Mouse (Mus musculus) adrenal gland, adult (tissue): ENCODE measurements around the gene Slc22a12.

ENCODE experiments used
- DNase-seq, 2 experiments: peaks; one replicate each; pipeline ENCODE4 v3.0.0; 2022 to 2023; ENCODE audit warnings: low spot score in 1 of 2; ENCODE audit not compliant: inconsistent age in 2 of 2

Gene Slc22a12

GRCm38 (mm10) chr19:6518601-6519000, 24.2 kb downstream of the Slc22a12 start:
- no peak for DNase-seq

GRCm38 (mm10) chr19:6516153-6516552, 26.7 kb downstream of the Slc22a12 start:
- no peak for DNase-seq

GRCm38 (mm10) chr19:6515448-6515847, 27.4 kb downstream of the Slc22a12 start:
- no peak for DNase-seq

GRCm38 (mm10) chr19:6514940-6515339, 27.9 kb downstream of the Slc22a12 start:
- DNase-seq, result no peak

- no peak for DNase-seq
Observed at GRCm38 (mm10) chr19:6513389-6514139, 29.3 kb downstream of the Slc22a12 start.

GRCm38 (mm10) chr19:6510546-6510945, 32.3 kb downstream of the Slc22a12 start:
- DNase-seq, result no peak

- no peak for DNase-seq
Observed at GRCm38 (mm10) chr19:6509881-6510280, 33.0 kb downstream of the Slc22a12 start.

GRCm38 (mm10) chr19:6507393-6507792, 35.4 kb downstream of the Slc22a12 start:
- DNase-seq, result no peak

- DNase-seq, result no peak
Observed at GRCm38 (mm10) chr19:6504656-6505045, 38.2 kb downstream of the Slc22a12 start.

GRCm38 (mm10) chr19:6503926-6504655, 38.7 kb downstream of the Slc22a12 start:
- peak; percentile 57 to 76 for DNase-seq

- peak; percentile 56 to 85 for DNase-seq
Observed at GRCm38 (mm10) chr19:6502543-6503319, 40.1 kb downstream of the Slc22a12 start.

- peak; percentile 68 to 83 for DNase-seq
Observed at GRCm38 (mm10) chr19:6502035-6502541, 40.7 kb downstream of the Slc22a12 start.

- no peak for DNase-seq
Observed at GRCm38 (mm10) chr19:6500636-6501025, 42.2 kb downstream of the Slc22a12 start.

GRCm38 (mm10) chr19:6499860-6500635, 42.8 kb downstream of the Slc22a12 start:
- DNase-seq, result no peak

GRCm38 (mm10) chr19:6498350-6499131, 44.3 kb downstream of the Slc22a12 start:
- no peak for DNase-seq

- peak in 1 of 2 experiments; percentile 63 for DNase-seq
Observed at GRCm38 (mm10) chr19:6497803-6498202, 45.0 kb downstream of the Slc22a12 start.

- peak in 1 of 2 experiments; percentile 52 for DNase-seq
Observed at GRCm38 (mm10) chr19:6497150-6497801, 45.6 kb downstream of the Slc22a12 start.

GRCm38 (mm10) chr19:6496462-6497149, 46.2 kb downstream of the Slc22a12 start:
- DNase-seq, result no peak

- no peak for DNase-seq
Observed at GRCm38 (mm10) chr19:6495714-6496113, 47.1 kb downstream of the Slc22a12 start.
